Mouse (Mus musculus) CH12.LX (cell line): ENCODE data around the gene Slc22a4.

ENCODE experiments used
- CTCF ChIP-seq, 2 experiments: IDR thresholded peaks in 1 of 2; conservative IDR thresholded peaks in 1 of 2; 2 replicates each; pipeline ENCODE4 v1.5.1; 2011 to 2012; ENCODE audit warnings: low read depth in 2 of 2, low read length in 2 of 2, improper control_type of control experiment in 1 of 2, inconsistent platforms in 1 of 2, mild to moderate bottlenecking in 1 of 2, moderate library complexity in 1 of 2
- E2F4 ChIP-seq: IDR thresholded peaks from 2 replicates; pipeline ENCODE4 v1.6.1; 2011; ENCODE audit warnings: low read depth, low read length, improper control_type of control experiment; ENCODE audit not compliant: insufficient replicate concordance
- EP300 ChIP-seq: IDR thresholded peaks from 2 replicates; pipeline ENCODE4 v1.6.1; 2011; ENCODE audit warnings: low read length, improper control_type of control experiment
- GABPA ChIP-seq: IDR thresholded peaks from 2 replicates; pipeline ENCODE4 v1.6.1; 2012; ENCODE audit warnings: low read depth, low read length, improper control_type of control experiment, inconsistent platforms; ENCODE audit not compliant: insufficient replicate concordance
- HCFC1 ChIP-seq: IDR thresholded peaks from 2 replicates; pipeline ENCODE4 v1.6.1; 2012; ENCODE audit warnings: low read depth, mild to moderate bottlenecking, inconsistent platforms, low read length, improper control_type of control experiment
- KAT2A ChIP-seq: IDR thresholded peaks from 2 replicates; pipeline ENCODE4 v1.6.1; 2012; ENCODE audit warnings: low read length, improper control_type of control experiment, inconsistent platforms; ENCODE audit not compliant: insufficient replicate concordance
- POLR2A ChIP-seq: IDR thresholded peaks from 2 replicates; pipeline ENCODE4 v1.6.1; 2011; ENCODE audit warnings: low read depth, mild to moderate bottlenecking, improper control_type of control experiment, low read length
- ZMIZ1 ChIP-seq: IDR thresholded peaks from 2 replicates; pipeline ENCODE4 v1.6.1; 2012; ENCODE audit warnings: low read depth, mild to moderate bottlenecking, inconsistent platforms, low read length, improper control_type of control experiment

- TF ChIP-seq CTCF (conservative IDR thresholded peaks at IDR 0.05 in 1 of 2, IDR thresholded peaks at IDR 0.05 in 1 of 2; ENCODE audit: low read depth in 2 of 2, low read length in 2 of 2) = no peak
- no peak for TF ChIP-seq GABPA
- no peak for TF ChIP-seq EP300
- TF ChIP-seq HCFC1 = no peak
- no peak for TF ChIP-seq ZMIZ1
- no peak for TF ChIP-seq POLR2A
- no peak for TF ChIP-seq KAT2A
- no peak for TF ChIP-seq E2F4
Measured at GRCm38 (mm10) chr11:54007717-54008116, 20.2 kb downstream of the Slc22a4 start.
